Mouse (Mus musculus) liver, embryonic 13.5 days (tissue): ENCODE measurements at regions not wholly inside any gene's neighbourhood (a gene's known extent, or its start where the extent isn't known, plus 50 kb on each side); places are given as distances from the start of the nearest gene placed in this dataset.
A peak's percentile ranks its signal among the peaks of the same experiment; 100 is the strongest.
"Not testable (repeated sequence)": the region's sequence is repeated elsewhere in the genome, so short reads cannot be mapped to it uniquely, and the experiment has no call there.

Experiments used
- ATAC-seq: fragments of 200-750 bp; cut with Nextera tagmentation; 2 replicates; pipeline ENCODE4 v1.8.0; 2017; ENCODE audit warnings: low read depth, mild to moderate bottlenecking, moderate number of reproducible peaks, moderate library complexity
- DNase-seq: peaks from one replicate; pipeline ENCODE4 v3.0.0; 2022
- H3K27ac ChIP-seq: fragments of 300-500 bp; sonication (generic); 2 replicates; pipeline ENCODE4 v1.5.1; 2015; ENCODE audit warnings: moderate library complexity, mild to moderate bottlenecking, inconsistent platforms
- H3K27me3 ChIP-seq: fragments of 300-500 bp; sonication (generic); 2 replicates; pipeline ENCODE4 v1.6.1; 2015; ENCODE audit warnings: mild to moderate bottlenecking, inconsistent platforms
- H3K36me3 ChIP-seq: fragments of 300-500 bp; sonication (generic); 2 replicates; pipeline ENCODE4 v1.6.1; 2015; ENCODE audit warnings: mild to moderate bottlenecking, inconsistent platforms
- H3K4me1 ChIP-seq: fragments of 300-500 bp; sonication (generic); replicated peaks from 2 replicates; pipeline ENCODE4 v1.6.1; 2015; ENCODE audit warnings: inconsistent platforms
- H3K4me2 ChIP-seq: fragments of 300-500 bp; sonication (generic); 2 replicates; pipeline ENCODE4 v1.6.1; 2015; ENCODE audit warnings: inconsistent platforms, mild to moderate bottlenecking, moderate library complexity
- H3K4me3 ChIP-seq: fragments of 300-500 bp; sonication (generic); replicated peaks from 2 replicates; pipeline ENCODE4 v1.5.1; 2015; ENCODE audit warnings: mild to moderate bottlenecking, inconsistent platforms
- H3K9ac ChIP-seq: fragments of 300-500 bp; sonication (generic); 2 replicates; pipeline ENCODE4 v1.6.1; 2015; ENCODE audit warnings: mild to moderate bottlenecking, inconsistent platforms
- H3K9me3 ChIP-seq: fragments of 300-500 bp; sonication (generic); replicated peaks from 2 replicates; pipeline ENCODE4 v1.6.1; 2016; ENCODE audit warnings: inconsistent platforms
- WGBS: fragments of 180-500 bp; shearing (Covaris S2); methylation state at CpG from one replicate; pipeline ENCODE4 v1.1.7; 2015; ENCODE audit not compliant: insufficient replicate concordance; 5-methylcytosine and 5-hydroxymethylcytosine counted together

- WGBS = 60% methylated on average over 3 of the region's 3 CpGs
- not testable (repeated sequence) for DNase-seq, H3K4me1 ChIP-seq
These were observed 139.7 kb downstream of the Tex13c3 start for GRCm38 (mm10) chrX:19341231-19342007.

GRCm38 (mm10) chrX:19313286-19313685, 167.8 kb downstream of the Tex13c3 start:
- H3K9me3 ChIP-seq = no peaks in the 10 kb centered on the region
- H3K27me3 ChIP-seq = no peaks in the 10 kb centered on the region
- H3K4me3 ChIP-seq = no peak overlapping the region
- DNase-seq (no peak), ATAC-seq (no peak)
- 45% methylated on average over 2 of the region's 2 CpGs for WGBS
- H3K4me2 ChIP-seq = no peak overlapping the region
- no peaks in the 10 kb centered on the region for H3K36me3 ChIP-seq
- H3K27ac ChIP-seq = no peak overlapping the region
- no peaks in the 10 kb centered on the region for H3K4me1 ChIP-seq
- H3K9ac ChIP-seq = no peak overlapping the region

More at GRCm38 (mm10) chrX:19341231-19342007, 139.7 kb downstream of the Tex13c3 start:
- H3K4me2 ChIP-seq, H3K9me3 ChIP-seq, ATAC-seq, H3K9ac ChIP-seq, H3K4me3 ChIP-seq, H3K27me3 ChIP-seq, H3K27ac ChIP-seq, H3K36me3 ChIP-seq: not testable (repeated sequence)

GRCm38 (mm10) chrX:19311809-19312559, 169.1 kb downstream of the Tex13c3 start:
- DNase-seq = no peak
- H3K9ac ChIP-seq = no peak overlapping the region
- no peak overlapping the region for H3K4me3 ChIP-seq
- no peaks in the 10 kb centered on the region for H3K36me3 ChIP-seq
- no peaks in the 10 kb centered on the region for H3K9me3 ChIP-seq
- H3K27ac ChIP-seq = no peak overlapping the region
- no peak overlapping the region for H3K4me2 ChIP-seq
- no peak for ATAC-seq
- no peaks in the 10 kb centered on the region for H3K4me1 ChIP-seq
- H3K27me3 ChIP-seq = no peaks in the 10 kb centered on the region
- 48% methylated on average over 1 of the region's 1 CpGs for WGBS

GRCm38 (mm10) chrX:19311377-19311776, 169.7 kb downstream of the Tex13c3 start:
- no peak for ATAC-seq
- H3K36me3 ChIP-seq = no peaks in the 10 kb centered on the region
- no peak overlapping the region for H3K4me3 ChIP-seq
- H3K9ac ChIP-seq = no peak overlapping the region
- H3K4me1 ChIP-seq = no peaks in the 10 kb centered on the region
- no peaks in the 10 kb centered on the region for H3K27me3 ChIP-seq
- no peaks in the 10 kb centered on the region for H3K9me3 ChIP-seq
- 16% methylated on average over 1 of the region's 1 CpGs for WGBS
- no peak for DNase-seq
- no peak overlapping the region for H3K4me2 ChIP-seq
- no peak overlapping the region for H3K27ac ChIP-seq

DNA sequence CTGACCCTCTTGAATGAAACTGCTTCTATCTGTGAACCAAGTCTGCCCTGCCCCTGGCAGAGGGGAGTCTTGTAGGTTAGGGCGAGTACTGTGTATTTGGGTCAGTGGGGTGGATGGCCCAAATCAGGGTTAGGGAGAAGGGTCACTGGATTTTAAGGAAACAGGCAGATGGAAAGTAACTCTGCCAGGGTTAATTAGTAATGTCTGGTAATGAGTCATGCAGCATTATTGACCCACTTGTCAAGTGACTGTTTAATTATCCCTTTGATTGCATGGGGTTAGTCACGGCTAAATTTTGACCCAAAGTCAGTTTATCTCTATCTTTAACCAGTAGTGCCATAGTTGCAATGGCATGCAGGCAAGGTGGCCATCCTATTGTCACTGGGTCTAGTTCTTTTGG, 192.9 kb downstream of the Tex13c3 start:
- Histone ChIP-seq H3K36me3 (no peaks in the 10 kb centered on the region), H3K4me2 (no peak overlapping the region), H3K4me1 (no peaks in the 10 kb centered on the region), H3K4me3 (no peak overlapping the region), H3K27ac (no peak overlapping the region), H3K9me3 (no peaks in the 10 kb centered on the region), H3K9ac (no peak overlapping the region), H3K27me3 (no peaks in the 10 kb centered on the region)
- WGBS = 67% methylated on average over 2 of the region's 2 CpGs
- no peak for ATAC-seq
- DNase-seq = no peak

GRCm38 (mm10) chrX:19286431-19286830, 194.7 kb downstream of the Tex13c3 start:
- no peak for ATAC-seq
- no peak overlapping the region for H3K4me2 ChIP-seq
- no peak overlapping the region for H3K27ac ChIP-seq
- H3K36me3 ChIP-seq = no peaks in the 10 kb centered on the region
- no peak overlapping the region for H3K4me3 ChIP-seq
- no peak overlapping the region for H3K9ac ChIP-seq
- no peaks in the 10 kb centered on the region for H3K9me3 ChIP-seq
- H3K27me3 ChIP-seq = no peaks in the 10 kb centered on the region
- H3K4me1 ChIP-seq = no peaks in the 10 kb centered on the region
- no peak for DNase-seq
- 68% methylated on average over 5 of the region's 5 CpGs for WGBS

GRCm38 (mm10) chrX:19285773-19286172, 195.3 kb downstream of the Tex13c3 start:
- ATAC-seq = no peak
- no peak for DNase-seq
- H3K27ac ChIP-seq = no peak overlapping the region
- no peak overlapping the region for H3K4me2 ChIP-seq
- no peaks in the 10 kb centered on the region for H3K9me3 ChIP-seq
- H3K4me3 ChIP-seq = no peak overlapping the region
- no peak overlapping the region for H3K9ac ChIP-seq
- no peaks in the 10 kb centered on the region for H3K27me3 ChIP-seq
- no peaks in the 10 kb centered on the region for H3K36me3 ChIP-seq
- WGBS = 54% methylated on average over 4 of the region's 4 CpGs
- no peaks in the 10 kb centered on the region for H3K4me1 ChIP-seq

DNA sequence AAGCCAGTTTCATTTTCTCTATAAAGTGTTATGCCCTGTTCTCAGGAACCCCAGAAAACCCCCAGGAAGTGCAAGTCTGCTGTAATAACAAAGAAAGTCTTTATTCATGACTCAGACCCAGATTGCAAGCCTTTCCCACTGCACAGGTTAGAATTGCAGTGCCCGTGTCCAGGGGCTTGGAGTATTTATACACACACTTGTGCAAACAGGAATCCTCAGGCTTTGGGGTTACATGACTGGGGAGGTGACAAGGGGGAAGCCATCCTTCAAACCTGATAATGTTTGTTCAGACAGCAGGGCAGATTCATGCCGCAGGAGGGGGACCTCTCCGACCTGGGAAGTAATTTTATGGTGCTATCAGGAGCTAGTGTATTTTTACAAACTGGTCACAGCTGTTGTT, 198.0 kb downstream of the Tex13c3 start:
- no peaks in the 10 kb centered on the region for H3K9me3 ChIP-seq
- H3K27me3 ChIP-seq = no peaks in the 10 kb centered on the region
- no peak overlapping the region for H3K4me2 ChIP-seq
- H3K4me3 ChIP-seq = no peak overlapping the region
- H3K4me1 ChIP-seq = no peaks in the 10 kb centered on the region
- H3K36me3 ChIP-seq = no peaks in the 10 kb centered on the region
- DNase-seq = no peak
- ATAC-seq = no peak
- WGBS = 53% methylated on average over 3 of the region's 3 CpGs
- H3K9ac ChIP-seq = no peak overlapping the region
- H3K27ac ChIP-seq = no peak overlapping the region

DNA sequence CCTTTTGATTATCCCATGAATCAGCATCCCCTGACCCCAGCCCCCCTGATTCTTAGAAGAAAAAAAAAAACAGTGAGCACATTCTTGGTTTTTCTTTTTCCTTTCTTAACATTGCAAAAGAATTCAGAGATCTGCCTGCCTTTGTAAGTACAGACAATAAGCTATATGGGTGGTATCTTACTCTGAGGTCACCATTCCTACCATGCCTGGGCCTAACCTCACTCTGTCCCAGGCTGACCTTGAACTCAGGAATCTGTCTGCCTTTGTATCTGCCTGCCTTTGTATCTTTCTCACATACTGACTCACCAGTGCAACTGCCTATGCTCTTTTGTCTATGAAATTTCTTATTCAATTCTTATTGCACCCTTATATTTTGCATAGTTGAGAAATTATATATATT, 216.9 kb downstream of the Tex13c3 start:
- Histone ChIP-seq H3K36me3 (no peaks in the 10 kb centered on the region), H3K27me3 (no peaks in the 10 kb centered on the region)
- ATAC-seq = no peak

GRCm38 (mm10) chrX:19246777-19247619, 234.1 kb downstream of the Tex13c3 start:
- Histone ChIP-seq H3K36me3 (no peaks in the 10 kb centered on the region), H3K9me3 (no peaks in the 10 kb centered on the region), H3K4me3 (no peak overlapping the region), H3K9ac (no peak overlapping the region), H3K27me3 (no peaks in the 10 kb centered on the region), H3K4me2 (no peak overlapping the region), H3K4me1 (no peaks in the 10 kb centered on the region), H3K27ac (no peak overlapping the region)
- ATAC-seq (peak; percentile 60), DNase-seq (no peak)
- 51% methylated on average over 2 of the region's 2 CpGs for WGBS

More for the DNA sequence above, 216.9 kb downstream of the Tex13c3 start:
- Histone ChIP-seq H3K27ac (no peak overlapping the region), H3K4me1 (no peaks in the 10 kb centered on the region), H3K4me3 (no peak overlapping the region), H3K9me3 (no peaks in the 10 kb centered on the region), H3K9ac (no peak overlapping the region), H3K4me2 (no peak overlapping the region)
- DNase-seq = no peak

GRCm38 (mm10) chrX:19237738-19238261, 243.3 kb downstream of the Tex13c3 start:
- no peaks in the 10 kb centered on the region for H3K9me3 ChIP-seq
- no peaks in the 10 kb centered on the region for H3K4me1 ChIP-seq
- ATAC-seq (peak; percentile 98), DNase-seq (peak; percentile 39)
- peak overlapping the region; percentile 73 for H3K9ac ChIP-seq
- H3K4me3 ChIP-seq = peak overlapping the region; percentile 67
- H3K27ac ChIP-seq = no peak overlapping the region
- H3K27me3 ChIP-seq = no peaks in the 10 kb centered on the region
- H3K4me2 ChIP-seq = peak overlapping the region; percentile 79
- no peaks in the 10 kb centered on the region for H3K36me3 ChIP-seq
- 12% methylated on average over 17 of the region's 26 CpGs for WGBS
